Mouse (Mus musculus) neural tube, embryonic 13.5 days (tissue): ENCODE measurements around the gene Myom1. TPM values are rescaled to one million over a fixed set of nuclear protein-coding genes. Genes with fewer than 3 reads are reported as not detected.

Experiments used
- ATAC-seq: fragments of 200-750 bp; cut with Nextera tagmentation; 2 replicates; pipeline ENCODE4 v1.8.0; 2017; ENCODE audit warnings: low read depth, mild to moderate bottlenecking, moderate TSS enrichment, moderate library complexity
- H3K27ac ChIP-seq: fragments of 300-500 bp; sonication (generic); replicated peaks from 2 replicates; pipeline ENCODE4 v1.5.1; 2015; ENCODE audit warnings: moderate library complexity, mild to moderate bottlenecking, inconsistent platforms
- H3K27me3 ChIP-seq: fragments of 300-500 bp; sonication (generic); 2 replicates; pipeline ENCODE4 v1.6.1; 2015; ENCODE audit warnings: mild to moderate bottlenecking, inconsistent platforms
- H3K36me3 ChIP-seq: fragments of 300-500 bp; sonication (generic); 2 replicates; pipeline ENCODE4 v1.6.1; 2015; ENCODE audit warnings: mild to moderate bottlenecking, inconsistent platforms
- H3K4me1 ChIP-seq: fragments of 300-500 bp; sonication (generic); replicated peaks from 2 replicates; pipeline ENCODE4 v1.6.1; 2015; ENCODE audit warnings: inconsistent platforms
- H3K4me2 ChIP-seq: fragments of 300-500 bp; sonication (generic); 2 replicates; pipeline ENCODE4 v1.6.1; 2015; ENCODE audit warnings: inconsistent platforms, mild to moderate bottlenecking, moderate library complexity
- H3K4me3 ChIP-seq: fragments of 300-500 bp; sonication (generic); 2 replicates; pipeline ENCODE4 v1.5.1; 2015; ENCODE audit warnings: mild to moderate bottlenecking, inconsistent platforms
- H3K9ac ChIP-seq: fragments of 300-500 bp; sonication (generic); 2 replicates; pipeline ENCODE4 v1.6.1; 2015; ENCODE audit warnings: moderate library complexity, mild to moderate bottlenecking, inconsistent platforms
- H3K9me3 ChIP-seq: fragments of 300-500 bp; sonication (generic); 2 replicates; pipeline ENCODE4 v1.6.1; 2016; ENCODE audit warnings: inconsistent platforms
- WGBS: fragments of 180-500 bp; shearing (Covaris S2); methylation state at CpG from one replicate; pipeline ENCODE4 v1.1.7; 2015; 5-methylcytosine and 5-hydroxymethylcytosine counted together
- polyA plus RNA-seq: library from polyadenylated mRNA; unstranded; fragments of >200 nt; fragmentation: Nextera tagmentation; extraction: Ambion mirVana; gene quantifications from 2 replicates; pipeline ENCODE4 v1.2.1, GENCODE M21; 2015

Myom1 gene
- polyA plus RNA-seq, 1 experiment from 2014 or later: 1.7 TPM

DNA sequence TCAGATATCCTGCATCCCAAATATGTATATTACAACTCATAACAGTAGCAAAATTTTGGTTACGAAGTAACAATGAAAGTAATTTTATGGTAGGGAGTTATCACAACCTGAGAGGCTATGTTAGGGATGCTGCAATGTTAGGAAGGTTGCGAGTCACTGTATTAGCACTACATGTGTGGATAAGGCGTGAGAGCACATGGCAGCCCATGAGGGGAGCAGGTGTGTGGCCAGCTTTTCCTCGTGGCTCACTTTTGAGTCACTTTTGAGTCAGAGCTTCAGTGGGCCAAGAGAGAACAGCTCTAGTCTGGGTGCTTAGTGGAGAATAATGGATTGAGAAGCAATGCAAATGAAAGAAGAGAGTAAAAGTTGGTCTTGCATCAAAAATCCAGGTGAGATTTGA, 139.6 kb downstream of the Myom1 start:
- no peak overlapping the region for H3K9ac ChIP-seq
- H3K36me3 ChIP-seq: no peaks in the 10 kb centered on the region
- ATAC-seq: no peak
- H3K27ac ChIP-seq: no peak overlapping the region
- H3K9me3 ChIP-seq: no peaks in the 10 kb centered on the region
- WGBS: 84% methylated on average over 4 of the region's 4 CpGs
- H3K27me3 ChIP-seq: no peaks in the 10 kb centered on the region
- no peak overlapping the region for H3K4me3 ChIP-seq
- H3K4me2 ChIP-seq: no peak overlapping the region
- no peaks in the 10 kb centered on the region for H3K4me1 ChIP-seq

DNA sequence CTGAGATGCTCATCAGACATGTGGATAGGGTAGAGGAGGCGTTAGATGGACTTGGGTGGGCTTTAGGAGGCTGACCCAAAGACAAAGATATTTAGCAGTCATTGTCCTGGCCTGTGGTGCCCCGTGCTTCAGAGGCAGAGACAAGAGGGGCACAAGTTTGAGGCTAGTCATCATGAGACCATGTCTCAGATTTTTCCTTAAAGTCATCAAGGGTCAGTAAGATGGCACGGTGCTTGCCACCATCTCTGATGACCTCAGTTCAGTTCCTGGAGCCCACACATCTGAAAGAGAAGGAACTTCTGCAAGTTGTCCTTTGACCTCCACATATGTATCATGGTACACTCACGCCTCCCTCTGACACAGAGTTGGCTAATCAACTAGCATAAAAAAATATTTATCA, 140.7 kb downstream of the Myom1 start:
- no peak for ATAC-seq
- 85% methylated on average over 4 of the region's 4 CpGs for WGBS

DNA sequence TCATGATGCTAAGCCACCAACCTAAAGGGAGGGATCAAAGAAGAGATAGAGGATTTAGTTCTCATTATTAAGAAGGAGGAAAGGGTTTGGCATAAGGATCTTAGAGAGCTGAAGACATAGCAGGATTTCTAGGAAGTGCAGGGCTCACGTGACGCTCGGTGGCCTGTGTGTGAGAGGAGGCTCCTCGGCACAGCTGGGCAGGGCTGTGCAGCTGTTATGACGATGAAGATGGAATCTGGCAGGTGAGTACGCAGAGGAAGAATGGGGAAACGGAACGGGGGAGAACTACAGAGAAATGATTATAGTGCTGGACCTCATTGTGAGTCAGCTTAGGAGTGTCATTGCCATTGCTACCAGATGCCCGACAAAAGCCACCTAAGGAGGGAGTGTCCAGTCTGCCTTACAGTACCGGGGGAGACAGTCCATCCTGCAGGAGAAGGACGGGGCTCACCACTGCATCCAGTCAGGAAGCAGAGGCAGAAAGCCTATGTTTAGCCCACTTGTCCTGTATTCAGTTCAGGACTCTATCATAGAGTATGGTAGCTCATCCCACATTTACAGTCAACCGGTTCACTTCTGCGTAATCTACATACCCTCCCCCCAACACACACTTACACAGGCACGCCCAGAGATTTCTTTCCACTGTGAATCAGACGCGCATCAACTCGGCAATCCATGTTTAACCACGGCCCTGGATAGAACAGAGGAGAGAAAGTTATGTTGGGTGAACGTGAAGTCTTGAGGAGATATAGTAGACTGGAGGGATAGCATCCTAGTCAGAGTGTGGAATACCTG, 142.1 kb downstream of the Myom1 start:
- no peak for ATAC-seq
- Histone ChIP-seq H3K9me3 (no peaks in the 10 kb centered on the region), H3K27ac (no peak overlapping the region), H3K4me3 (no peak overlapping the region), H3K27me3 (no peaks in the 10 kb centered on the region), H3K4me2 (no peak overlapping the region), H3K36me3 (no peaks in the 10 kb centered on the region), H3K9ac (no peak overlapping the region), H3K4me1 (no peaks in the 10 kb centered on the region)
- 88% methylated on average over 19 of the region's 19 CpGs for WGBS

More for the DNA sequence above, 140.7 kb downstream of the Myom1 start:
- Histone ChIP-seq H3K27me3 (no peaks in the 10 kb centered on the region), H3K9me3 (no peaks in the 10 kb centered on the region), H3K9ac (no peak overlapping the region), H3K36me3 (no peaks in the 10 kb centered on the region), H3K27ac (no peak overlapping the region), H3K4me3 (no peak overlapping the region), H3K4me2 (no peak overlapping the region), H3K4me1 (no peaks in the 10 kb centered on the region)

DNA sequence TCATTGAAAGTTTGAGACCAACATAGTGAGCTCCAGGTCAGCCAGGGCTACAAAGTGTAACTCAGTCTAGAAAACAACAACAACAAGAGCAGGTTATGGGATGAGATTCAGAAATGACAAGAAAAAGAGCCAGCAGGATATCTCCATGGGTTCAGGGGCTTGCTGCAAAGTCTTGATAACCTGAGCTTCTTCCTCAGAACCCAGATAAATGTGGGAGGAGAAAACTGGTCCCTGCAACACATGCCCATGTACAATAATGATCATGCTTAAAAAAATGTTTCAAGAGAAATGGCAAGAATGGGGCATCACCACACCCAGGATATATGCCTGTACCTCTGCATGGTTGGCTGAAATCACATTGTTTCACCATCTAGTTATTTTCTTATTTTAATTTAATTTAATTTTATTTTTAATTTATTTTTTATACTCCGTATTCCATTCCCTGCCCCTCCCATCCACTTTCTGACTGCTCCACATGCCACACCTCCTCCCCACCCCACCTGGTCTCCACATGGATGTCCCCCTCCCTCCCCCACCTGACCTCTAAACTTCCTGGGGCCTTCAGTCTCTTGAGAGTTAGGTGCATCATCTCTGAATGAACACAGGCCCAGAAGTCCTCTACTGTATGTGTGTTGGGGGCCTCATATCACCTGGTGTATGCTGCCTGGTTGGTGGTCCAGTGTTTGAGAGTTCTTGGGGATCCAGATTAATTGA, 143.0 kb downstream of the Myom1 start:
- Histone ChIP-seq H3K9ac (no peak overlapping the region), H3K27ac (no peak overlapping the region), H3K9me3 (no peaks in the 10 kb centered on the region), H3K4me1 (no peaks in the 10 kb centered on the region), H3K27me3 (no peaks in the 10 kb centered on the region), H3K4me2 (no peak overlapping the region), H3K4me3 (no peak overlapping the region), H3K36me3 (no peaks in the 10 kb centered on the region)
- no peak for ATAC-seq
- WGBS: 95% methylated on average over 1 of the region's 1 CpGs

DNA sequence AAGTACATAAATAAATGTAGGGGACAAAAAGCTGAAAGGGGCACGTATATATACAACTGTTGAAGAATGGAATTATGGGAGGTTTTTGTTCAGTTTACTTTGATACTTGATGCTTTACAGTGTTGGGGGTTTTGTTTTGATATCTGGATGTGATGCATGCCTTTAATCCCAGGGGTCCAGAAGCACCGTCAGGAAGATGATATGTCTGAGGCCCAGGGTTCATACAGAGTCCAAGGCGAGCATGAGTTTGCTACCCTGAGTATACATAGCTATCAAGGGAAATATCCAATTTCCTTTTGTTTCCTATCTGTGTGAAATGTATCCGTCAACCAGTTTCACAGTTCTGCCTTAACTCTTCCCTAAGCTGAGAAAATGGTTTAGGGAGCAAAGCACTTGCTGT, 150.9 kb downstream of the Myom1 start:
- no peaks in the 10 kb centered on the region for H3K27me3 ChIP-seq
- no peaks in the 10 kb centered on the region for H3K9me3 ChIP-seq
- peaks cover 7% of the 10 kb centered on the region for H3K4me1 ChIP-seq
- ATAC-seq: no peak
- H3K9ac ChIP-seq: no peak overlapping the region
- H3K27ac ChIP-seq: no peak overlapping the region
- no peaks in the 10 kb centered on the region for H3K36me3 ChIP-seq
- H3K4me2 ChIP-seq: no peak overlapping the region
- no peak overlapping the region for H3K4me3 ChIP-seq
- 64% methylated on average over 4 of the region's 4 CpGs for WGBS

DNA sequence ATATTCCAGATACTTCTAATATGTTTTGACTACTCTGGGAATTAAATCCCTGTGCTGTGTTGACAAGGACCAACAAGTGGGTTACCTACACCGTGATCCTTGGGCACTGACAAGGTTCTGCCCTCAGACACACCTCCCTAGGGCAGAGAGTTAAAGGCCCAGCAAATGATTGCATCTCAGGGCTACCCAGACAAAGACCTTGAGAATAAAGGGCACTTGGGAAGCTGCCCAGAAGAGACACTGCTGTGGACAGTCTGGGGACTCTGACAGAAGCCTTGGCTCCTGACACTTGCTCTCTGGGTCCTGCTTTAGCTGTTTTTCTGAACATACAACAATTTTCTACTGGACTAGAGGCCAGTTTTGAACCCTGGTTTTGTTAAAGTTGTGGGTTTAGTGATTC, 152.8 kb downstream of the Myom1 start:
- Histone ChIP-seq H3K9ac (no peak overlapping the region), H3K9me3 (no peaks in the 10 kb centered on the region), H3K27me3 (no peaks in the 10 kb centered on the region), H3K4me3 (no peak overlapping the region), H3K36me3 (no peaks in the 10 kb centered on the region), H3K4me2 (no peak overlapping the region), H3K27ac (no peak overlapping the region), H3K4me1 (peaks cover 21% of the 10 kb centered on the region)
- ATAC-seq: no peak
- 62% methylated on average over 1 of the region's 1 CpGs for WGBS

DNA sequence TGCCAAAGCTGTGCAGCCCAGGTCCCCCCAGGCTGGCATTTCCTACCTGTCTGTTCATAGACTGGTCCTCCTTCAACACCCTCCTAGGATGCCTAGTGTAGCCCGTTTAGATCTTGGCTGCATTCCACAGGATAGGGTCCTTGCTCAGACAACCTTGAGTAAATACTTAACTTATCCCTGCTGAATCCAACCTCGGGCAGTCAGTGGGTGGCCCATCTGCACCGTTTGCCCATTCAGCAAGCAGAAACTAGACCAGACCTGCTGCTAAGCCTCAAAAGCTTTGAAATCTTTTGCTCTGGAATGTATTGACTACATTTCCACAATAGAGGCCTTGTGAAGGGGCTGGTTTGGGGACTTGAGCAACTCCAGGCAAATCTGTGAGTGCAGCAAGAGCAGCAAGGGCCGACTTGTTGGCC, 156.7 kb downstream of the Myom1 start:
- peaks cover 21% of the 10 kb centered on the region for H3K4me1 ChIP-seq
- ATAC-seq: no peak
- 34% methylated on average over 4 of the region's 4 CpGs for WGBS

DNA sequence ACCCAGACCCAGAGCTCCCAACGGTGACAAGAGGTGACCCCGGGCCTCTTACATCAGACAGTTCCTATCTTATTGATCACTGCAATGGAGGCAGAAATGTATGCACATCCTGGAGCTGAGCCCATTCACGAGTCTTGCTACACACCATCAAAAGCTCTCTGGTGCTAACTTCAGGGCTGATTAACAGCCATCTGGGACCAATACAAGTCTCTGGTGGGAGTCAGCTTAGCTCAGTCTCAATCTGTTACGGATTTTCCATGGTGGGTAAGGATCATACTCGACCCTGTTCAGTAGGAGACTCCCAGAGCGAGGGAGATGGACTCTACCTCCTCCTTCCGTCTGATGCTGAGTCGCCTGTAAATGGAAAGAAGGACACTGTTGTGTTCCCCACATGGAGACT, 157.3 kb downstream of the Myom1 start:
- 64% methylated on average over 8 of the region's 8 CpGs for WGBS
- peaks cover 20% of the 10 kb centered on the region for H3K4me1 ChIP-seq

More for the DNA sequence above, 156.7 kb downstream of the Myom1 start:
- Histone ChIP-seq H3K9me3 (no peaks in the 10 kb centered on the region), H3K27ac (no peak overlapping the region), H3K4me2 (no peak overlapping the region), H3K27me3 (no peaks in the 10 kb centered on the region), H3K9ac (no peak overlapping the region), H3K4me3 (no peak overlapping the region), H3K36me3 (no peaks in the 10 kb centered on the region)

DNA sequence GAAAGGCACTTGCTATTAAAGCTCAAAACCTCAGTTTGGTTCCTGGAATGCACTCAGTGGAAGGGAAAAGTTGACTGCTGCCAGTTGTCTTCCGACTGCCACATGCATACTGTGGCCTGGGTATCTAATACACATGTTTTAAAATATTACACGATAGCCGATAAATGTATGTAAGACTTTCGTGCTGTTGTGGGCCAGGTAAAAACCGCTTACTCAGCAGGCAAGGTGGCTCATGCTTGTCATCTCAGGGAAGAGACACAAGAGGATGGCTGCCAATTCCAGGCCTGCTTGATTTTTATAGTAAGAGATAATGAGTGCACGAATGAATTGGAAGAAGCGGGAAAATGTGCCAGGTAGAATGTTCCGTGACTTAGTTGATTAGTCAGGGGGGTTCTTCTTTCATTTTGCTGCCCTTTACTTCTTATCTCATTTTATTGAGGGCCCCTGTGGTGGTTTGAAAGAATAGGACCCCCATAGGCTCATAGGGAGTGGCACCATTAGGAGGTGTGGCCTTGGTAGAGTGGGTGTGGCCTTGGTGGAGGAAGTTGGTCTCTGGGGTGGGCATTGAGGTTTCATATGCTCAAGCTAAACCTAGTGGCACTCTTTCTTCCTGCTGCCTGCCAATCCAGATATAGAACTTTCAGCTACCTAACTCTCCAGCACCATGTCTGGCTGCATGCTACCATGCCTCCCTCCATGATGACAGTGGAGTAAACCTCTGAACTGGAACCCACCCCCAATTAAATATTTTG, 158.0 kb downstream of the Myom1 start:
- Histone ChIP-seq H3K4me1 (peaks cover 14% of the 10 kb centered on the region; the same call in 1 of the 2 replicates), H3K4me3 (no peak overlapping the region), H3K4me2 (no peak overlapping the region), H3K36me3 (no peaks in the 10 kb centered on the region), H3K9me3 (no peaks in the 10 kb centered on the region), H3K27ac (no peak overlapping the region), H3K27me3 (no peaks in the 10 kb centered on the region), H3K9ac (no peak overlapping the region)
- WGBS: 92% methylated on average over 8 of the region's 8 CpGs
- no peak for ATAC-seq

More for the DNA sequence above, 157.3 kb downstream of the Myom1 start:
- no peak for ATAC-seq
- Histone ChIP-seq H3K36me3 (no peaks in the 10 kb centered on the region), H3K9ac (no peak overlapping the region), H3K4me3 (no peak overlapping the region), H3K27ac (no peak overlapping the region), H3K9me3 (no peaks in the 10 kb centered on the region), H3K4me2 (no peak overlapping the region), H3K27me3 (no peaks in the 10 kb centered on the region)

DNA sequence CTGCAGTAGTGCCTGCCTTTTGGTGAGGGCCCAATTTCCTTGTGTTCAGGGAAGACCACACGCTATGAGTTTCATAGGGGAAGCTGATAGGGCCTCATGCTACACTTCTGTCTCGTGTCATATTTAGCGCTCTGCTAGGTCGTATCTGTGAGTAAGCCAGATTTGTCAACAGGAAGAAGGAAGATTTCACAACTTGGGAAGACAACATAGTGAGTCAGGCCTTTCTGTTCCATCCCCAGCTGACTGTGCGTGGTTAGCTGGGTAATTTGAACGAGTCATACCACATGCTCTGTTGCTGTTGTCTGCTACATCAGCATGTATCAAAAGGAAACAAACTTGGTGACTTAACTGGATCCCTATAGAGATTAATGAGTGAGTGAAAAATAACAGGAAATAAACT, 162.6 kb downstream of the Myom1 start:
- Histone ChIP-seq H3K4me3 (no peak overlapping the region), H3K36me3 (no peaks in the 10 kb centered on the region), H3K9me3 (no peaks in the 10 kb centered on the region), H3K9ac (no peak overlapping the region), H3K27ac (no peak overlapping the region), H3K4me2 (no peak overlapping the region), H3K27me3 (no peaks in the 10 kb centered on the region), H3K4me1 (0 out of 2 replicates have a peak, but pooled peaks cover 2% of the 10 kb centered on the region)
- ATAC-seq: no peak
- 86% methylated on average over 6 of the region's 6 CpGs for WGBS

DNA sequence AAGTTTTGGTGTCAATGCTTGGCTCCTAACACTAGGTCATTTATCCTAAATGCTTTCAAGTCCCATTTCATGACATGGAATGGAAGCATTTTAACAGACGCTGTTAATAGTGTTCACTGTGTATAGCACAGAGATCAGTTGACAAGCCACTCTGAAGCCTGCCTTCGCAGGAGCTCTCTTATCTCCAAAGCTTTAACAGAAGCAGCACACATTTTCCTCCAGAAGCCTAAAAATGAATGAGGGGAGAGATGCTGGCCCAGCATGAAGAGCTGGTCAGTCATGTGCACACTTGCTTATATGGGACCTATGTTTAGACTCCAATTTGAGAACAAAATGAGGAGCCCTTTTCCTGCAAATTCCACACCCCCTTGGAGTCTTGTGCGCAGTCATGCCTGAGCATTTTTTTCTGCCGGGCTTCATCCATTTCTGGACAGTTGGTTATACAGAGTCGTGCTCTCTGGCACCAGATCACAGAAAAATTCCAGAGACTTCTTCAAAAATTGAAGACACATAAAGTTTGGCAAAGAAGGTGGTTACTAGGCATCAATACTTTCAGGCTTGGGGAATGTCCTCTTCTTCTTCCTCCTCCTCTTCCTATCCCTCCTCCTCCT, 165.9 kb downstream of the Myom1 start:
- Histone ChIP-seq H3K9ac (no peak overlapping the region), H3K4me1 (no peaks in the 10 kb centered on the region), H3K36me3 (no peaks in the 10 kb centered on the region), H3K27me3 (no peaks in the 10 kb centered on the region), H3K4me3 (no peak overlapping the region), H3K4me2 (no peak overlapping the region), H3K9me3 (no peaks in the 10 kb centered on the region), H3K27ac (no peak overlapping the region)
- ATAC-seq: no peak
- WGBS: 85% methylated on average over 5 of the region's 5 CpGs

DNA sequence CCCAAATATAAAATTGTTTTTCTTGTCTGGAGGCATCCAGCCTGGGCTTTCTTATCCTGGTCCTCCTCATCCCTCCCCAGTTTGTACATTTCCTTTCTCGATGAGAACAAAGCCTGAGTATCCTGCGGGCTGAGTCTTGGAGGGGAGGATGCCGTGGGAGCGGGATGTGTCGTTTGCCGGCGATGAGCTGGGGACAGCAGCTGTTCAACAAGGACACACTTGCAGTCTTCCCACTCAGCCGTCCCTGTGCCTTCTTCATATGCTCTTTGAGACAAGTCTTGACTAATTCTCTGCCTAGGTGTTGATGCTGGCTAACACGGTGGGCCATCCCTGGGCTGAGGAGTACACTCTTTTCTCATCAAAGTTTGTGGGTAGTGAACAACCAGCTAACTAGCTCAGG, 166.4 kb downstream of the Myom1 start:
- H3K27ac ChIP-seq: no peak overlapping the region
- no peaks in the 10 kb centered on the region for H3K36me3 ChIP-seq
- 77% methylated on average over 9 of the region's 9 CpGs for WGBS
- H3K4me1 ChIP-seq: no peaks in the 10 kb centered on the region
- H3K4me2 ChIP-seq: no peak overlapping the region
- no peak overlapping the region for H3K4me3 ChIP-seq
- H3K9me3 ChIP-seq: no peaks in the 10 kb centered on the region
- no peak for ATAC-seq
- no peak overlapping the region for H3K9ac ChIP-seq
- H3K27me3 ChIP-seq: no peaks in the 10 kb centered on the region
